Mouse (Mus musculus): ENCODE measurements around the gene Dpp6.

Dpp6 gene

DNA sequence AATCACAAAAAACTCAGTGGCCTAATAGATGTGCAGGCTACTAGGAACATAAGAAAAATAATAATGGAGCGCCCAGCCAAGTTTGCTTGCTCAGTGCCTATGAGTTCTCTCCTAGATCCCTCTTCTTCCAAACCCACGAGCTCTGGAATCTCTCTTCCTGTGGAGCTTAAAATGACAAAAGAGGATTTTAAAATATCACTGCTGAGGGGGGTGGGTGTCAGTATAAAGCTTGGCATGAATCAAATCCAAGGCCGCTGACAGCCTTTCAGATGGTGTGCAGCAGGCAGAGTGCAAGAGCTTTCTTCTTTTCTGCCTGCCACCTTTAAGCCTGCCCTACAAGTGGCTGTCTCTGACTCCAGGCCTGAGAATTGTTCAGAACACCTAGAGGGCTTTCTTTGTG lies 387.7 kb downstream of the Dpp6 start:
- no peak for DNase-seq

DNA sequence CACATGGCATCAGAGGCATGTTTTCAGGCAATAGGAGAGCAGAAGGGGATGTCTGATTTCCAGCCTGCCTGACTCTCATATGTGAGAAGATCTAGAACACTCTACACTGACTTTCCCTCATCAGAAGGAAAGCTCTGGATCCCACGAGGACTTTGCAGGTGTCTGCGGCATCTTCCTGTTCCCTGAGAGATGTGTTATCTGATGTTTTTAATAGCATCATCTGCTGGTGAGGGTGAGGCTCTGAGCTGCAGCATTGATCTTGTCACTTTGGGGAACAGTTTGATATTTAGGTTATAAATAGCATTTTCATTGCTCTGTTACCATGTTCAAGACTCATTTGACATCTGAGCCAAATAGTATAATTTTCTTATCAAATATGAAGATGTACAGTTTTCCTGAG lies 388.8 kb downstream of the Dpp6 start:
- no peak for DNase-seq

- no peak for DNase-seq
These were observed 389.2 kb downstream of the Dpp6 start for GRCm38 (mm10) chr5:27206213-27206612.

- DNase-seq: no peak
These were observed 403.1 kb downstream of the Dpp6 start for GRCm38 (mm10) chr5:27220116-27220515.

- DNase-seq: no peak
These were observed 425.1 kb downstream of the Dpp6 start for GRCm38 (mm10) chr5:27242078-27242477.

- no peak for DNase-seq
These were observed 426.2 kb downstream of the Dpp6 start for GRCm38 (mm10) chr5:27243226-27243625.

GRCm38 (mm10) chr5:27247793-27248192 lies 430.8 kb downstream of the Dpp6 start:
- DNase-seq: no peak

- no peak for DNase-seq
These were observed 431.7 kb downstream of the Dpp6 start for GRCm38 (mm10) chr5:27248685-27249084.

- DNase-seq: no peak
These were observed 432.9 kb downstream of the Dpp6 start for GRCm38 (mm10) chr5:27249951-27250350.

DNA sequence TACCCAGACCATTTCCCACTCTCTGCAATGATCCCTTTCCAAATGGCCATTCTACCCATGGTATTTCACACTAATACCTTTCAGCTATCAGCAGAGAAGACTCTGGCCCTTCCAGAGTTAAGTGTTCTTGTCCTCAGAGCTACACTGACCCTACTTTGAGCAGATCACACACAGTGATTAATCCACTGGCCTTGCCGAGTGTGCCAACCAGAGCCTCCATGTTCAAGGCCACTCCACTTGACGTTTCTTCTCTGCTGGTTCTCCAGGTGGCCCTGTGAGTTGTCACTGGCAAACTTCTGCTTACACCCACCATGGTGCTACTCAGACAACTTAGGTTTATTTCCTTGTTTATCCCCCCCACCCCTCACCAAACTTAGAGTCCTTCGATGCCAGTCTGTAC lies 433.9 kb downstream of the Dpp6 start:
- no peak for DNase-seq

DNA sequence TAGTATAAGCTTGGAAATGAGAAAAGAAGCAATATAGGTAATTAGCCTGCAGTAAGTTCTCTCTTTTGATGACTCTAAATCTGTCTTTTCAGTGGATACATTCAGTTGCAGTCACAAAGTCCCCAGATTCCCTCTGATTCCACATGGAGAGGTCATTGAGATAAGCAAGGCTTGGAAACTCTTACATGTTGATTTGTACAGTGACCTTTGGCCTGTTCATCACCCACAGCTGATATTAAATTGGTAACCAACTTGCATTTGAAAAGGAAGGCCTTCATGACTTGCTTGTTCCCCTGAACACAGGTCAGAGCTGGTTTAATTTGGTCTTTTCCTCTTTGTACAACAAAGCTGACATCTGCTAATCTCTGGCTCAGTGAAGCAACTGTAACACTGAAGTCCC lies 434.4 kb downstream of the Dpp6 start:
- no peak for DNase-seq

- no peak for DNase-seq
These were observed 438.2 kb downstream of the Dpp6 start for GRCm38 (mm10) chr5:27255247-27255646.

GRCm38 (mm10) chr5:27258636-27259035 lies 441.6 kb downstream of the Dpp6 start:
- DNase-seq: peak; percentile 59

DNA sequence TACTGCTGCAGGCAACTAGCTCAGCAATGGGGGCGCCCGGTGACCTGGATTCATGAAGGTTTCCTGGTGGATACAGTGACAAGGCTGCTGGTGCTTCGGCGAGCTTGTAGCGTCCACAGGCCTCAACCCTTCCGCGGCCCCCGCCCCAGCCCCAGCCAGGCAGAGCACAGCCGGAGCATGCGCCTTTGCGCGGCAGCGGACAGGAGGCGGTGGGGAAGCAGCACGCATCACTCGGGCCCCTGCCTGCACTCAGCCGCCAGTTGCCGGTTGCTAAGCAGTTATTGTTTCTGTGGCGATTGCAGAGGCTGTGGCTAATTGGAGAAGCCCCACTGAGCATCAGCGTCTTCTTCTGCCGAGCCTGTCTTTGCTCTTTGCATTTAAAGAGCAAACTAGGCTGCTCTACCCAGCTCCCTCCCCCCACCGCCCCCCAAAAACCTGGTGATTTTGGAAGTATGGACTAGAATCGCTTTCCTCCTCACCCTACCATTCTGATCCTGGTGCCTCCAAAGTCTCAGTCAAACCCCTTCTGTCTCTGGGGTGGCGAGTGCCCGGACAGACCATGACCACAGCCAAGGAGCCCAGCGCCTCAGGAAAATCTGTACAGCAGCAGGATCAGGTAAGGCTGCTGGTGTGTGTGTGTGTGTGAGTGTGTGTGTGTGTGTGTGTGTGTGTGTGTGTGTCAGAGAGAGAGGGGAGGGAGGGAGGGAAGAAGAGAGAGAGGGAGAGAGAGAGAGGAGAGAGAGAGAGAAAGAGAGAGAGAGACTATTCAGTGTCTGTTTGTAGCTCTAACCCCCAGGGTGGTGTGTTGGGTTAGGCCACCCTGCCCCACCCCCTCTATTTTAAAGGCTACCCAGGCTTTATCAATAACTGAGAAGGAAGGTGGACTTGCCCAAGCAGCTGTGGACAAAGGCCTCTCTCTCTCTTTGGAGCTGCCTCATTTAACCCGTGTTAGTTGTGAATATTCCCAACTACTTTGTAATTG lies 445.0 kb downstream of the Dpp6 start:
- peak; percentile 59 for DNase-seq

- peak; percentile 41 for DNase-seq
These were observed 445.7 kb downstream of the Dpp6 start for GRCm38 (mm10) chr5:27262751-27263150.

DNA sequence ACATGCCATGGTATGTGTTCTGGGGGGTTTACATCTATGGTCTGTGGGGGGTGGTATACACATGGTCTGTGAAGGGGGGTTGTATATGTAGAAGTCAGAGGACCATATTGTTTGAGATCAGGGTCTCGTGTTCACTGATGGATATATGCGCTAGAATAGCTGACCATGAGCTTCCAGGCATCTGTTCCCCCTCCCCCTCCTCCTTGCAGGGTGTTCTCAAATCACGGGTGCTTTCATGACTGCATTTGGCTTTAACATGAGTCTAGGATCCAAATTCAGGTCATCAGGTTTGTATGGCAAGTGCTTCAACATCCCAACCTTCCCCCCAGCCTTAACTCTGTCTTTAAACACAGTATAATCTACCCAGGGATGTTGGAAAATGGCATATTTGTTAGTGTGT lies 448.3 kb downstream of the Dpp6 start:
- DNase-seq: no peak

- peak; percentile 81 for DNase-seq
These were observed 454.3 kb downstream of the Dpp6 start for GRCm38 (mm10) chr5:27271336-27271735.

GRCm38 (mm10) chr5:27274781-27275395 lies 457.9 kb downstream of the Dpp6 start:
- DNase-seq: no peak

DNA sequence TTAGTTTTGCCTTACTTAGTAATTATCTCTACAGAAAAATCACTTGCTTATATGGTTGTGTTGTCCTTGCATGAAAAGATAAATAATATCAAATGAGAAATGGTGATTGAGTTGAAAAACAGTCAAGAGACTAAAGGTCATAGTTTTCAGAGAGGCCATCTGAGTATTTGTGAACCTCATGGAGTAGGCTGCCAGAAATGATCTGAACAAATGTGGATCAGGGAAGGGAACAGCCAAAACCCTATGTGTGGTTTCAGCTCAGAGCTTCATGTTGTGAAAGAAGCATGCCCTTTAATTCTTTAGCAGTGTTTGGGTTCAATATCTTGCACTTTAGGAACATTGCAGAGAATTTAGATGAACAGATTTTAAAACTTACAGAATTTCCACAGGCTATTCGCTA lies 458.9 kb downstream of the Dpp6 start:
- peak; percentile 45 for DNase-seq

GRCm38 (mm10) chr5:27278120-27278645 lies 461.2 kb downstream of the Dpp6 start:
- no peak for DNase-seq

- no peak for DNase-seq
These were observed 469.9 kb downstream of the Dpp6 start for GRCm38 (mm10) chr5:27286876-27287275.

DNA sequence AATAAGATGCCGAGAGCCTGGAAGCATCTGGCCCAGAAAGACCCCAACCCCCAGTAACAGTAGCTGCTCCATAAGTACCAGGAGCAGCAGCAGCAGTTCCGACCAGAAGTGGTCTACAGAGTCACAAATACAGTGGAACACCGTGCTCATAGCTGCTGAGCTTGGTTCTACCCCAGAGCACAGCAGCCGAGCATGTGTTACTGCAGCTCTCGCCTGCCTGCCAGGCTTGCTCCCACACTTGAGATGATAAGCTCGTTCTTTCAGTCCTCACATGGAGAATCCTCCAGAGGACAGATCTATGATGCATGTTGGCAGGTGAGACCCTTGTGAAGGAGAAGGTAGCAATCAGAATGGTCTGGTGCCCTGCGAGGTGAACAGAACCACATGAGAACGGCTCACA lies 474.4 kb downstream of the Dpp6 start:
- DNase-seq: no peak

- DNase-seq: no peak
These were observed 475.2 kb downstream of the Dpp6 start for GRCm38 (mm10) chr5:27292236-27292635.

- no peak for DNase-seq
These were observed 487.1 kb downstream of the Dpp6 start for GRCm38 (mm10) chr5:27304115-27304514.

All from cerebellum, adult 9-10 months (tissue).